Mouse (Mus musculus): ENCODE results near the gene Ankrd13a. TPM values are rescaled to one million over a fixed set of nuclear protein-coding genes. Genes with fewer than 3 reads are reported as not detected.
A peak's percentile ranks its signal among the peaks of the same experiment; 100 is the strongest.
"Not testable (repeated sequence)": the region's sequence is repeated elsewhere in the genome, so short reads cannot be mapped to it uniquely, and the experiment has no call there.

Gene Ankrd13a
- polyA plus RNA-seq, 1 experiment from 2014 or later: 28.5 TPM

DNA sequence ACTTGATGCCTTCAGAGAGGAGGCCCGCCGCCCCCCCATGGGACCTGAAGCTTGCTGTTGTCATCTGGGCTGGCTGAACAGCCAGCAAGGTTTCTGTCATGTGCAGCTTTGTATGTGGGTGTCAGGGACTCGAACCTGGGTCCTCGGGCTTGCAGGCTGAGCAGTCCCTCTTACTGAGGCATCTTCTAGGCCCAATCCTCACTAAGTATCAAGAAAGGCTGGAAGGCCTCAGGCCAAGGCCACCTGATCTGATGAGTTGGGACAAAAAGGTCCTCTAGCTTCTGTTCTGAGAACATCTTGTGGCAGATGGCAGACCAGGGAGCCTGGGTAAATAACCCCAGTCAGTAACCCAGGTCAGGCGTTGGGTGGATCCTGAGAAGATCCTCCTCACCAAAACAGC is 35.3 kb downstream of the Ankrd13a start:
- 82% methylated on average over 5 of the region's 5 CpGs for WGBS
- Histone ChIP-seq H3K4me1 (peaks cover 48% of the 10 kb centered on the region), H3K27me3 (replicated peaks) (no peaks in the 10 kb centered on the region), H3K27ac (replicated peaks) (no peak overlapping the region), H3K36me3 (peaks cover 35% of the 10 kb centered on the region), H3K9ac (no peak overlapping the region), H3K4me2 (no peak overlapping the region), H3K4me3 (no peak overlapping the region), H3K9me3 (no peaks in the 10 kb centered on the region)
- ATAC-seq (ENCODE audit: extremely low read depth, insufficient number of reproducible peaks, low FRiP score, low TSS enrichment): no peak

DNA sequence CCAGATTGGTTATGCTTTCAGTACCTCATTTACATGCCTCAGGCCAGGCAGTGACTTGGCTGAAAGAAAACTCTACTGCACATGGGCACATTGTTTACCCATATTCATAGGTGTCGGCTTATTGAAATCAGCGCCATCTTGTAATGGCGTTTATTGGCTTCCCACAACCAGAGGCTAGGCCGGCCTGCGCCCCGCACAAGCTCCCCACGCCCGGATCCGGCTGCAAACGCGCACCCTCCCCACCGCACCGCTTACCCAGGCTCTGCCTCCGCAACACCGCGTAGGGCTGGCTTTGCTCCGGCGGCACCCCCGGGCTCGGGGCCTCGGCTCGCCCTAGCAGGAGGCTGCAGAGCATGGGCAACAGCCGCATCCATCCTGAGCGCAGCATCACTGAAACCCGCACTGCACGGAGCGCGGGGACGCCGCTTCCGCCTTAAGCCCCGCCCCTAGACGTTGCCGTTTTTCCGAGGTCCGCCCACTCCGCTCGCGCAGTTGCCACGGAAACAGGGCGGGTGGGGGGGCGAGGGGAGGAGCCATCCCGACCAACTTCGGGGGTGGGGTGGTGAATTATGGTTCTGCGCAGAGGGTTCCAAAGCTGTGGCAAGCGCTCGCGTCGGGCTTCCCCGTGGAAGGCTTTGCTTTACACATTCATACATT is 39.2 kb downstream of the Ankrd13a start:
- no peaks in the 10 kb centered on the region for H3K27me3 ChIP-seq (replicated peaks)
- under 1% methylated on average over 49 of the region's 50 CpGs for WGBS
- peak overlapping the region; percentile 85 for H3K4me3 ChIP-seq
- ATAC-seq (ENCODE audit: extremely low read depth, insufficient number of reproducible peaks, low FRiP score, low TSS enrichment): peak; percentile 85
- H3K36me3 ChIP-seq: peaks cover 23% of the 10 kb centered on the region
- peaks cover 12% of the 10 kb centered on the region for H3K4me1 ChIP-seq
- peak overlapping the region; percentile 69 for H3K4me2 ChIP-seq
- H3K9me3 ChIP-seq: peaks cover 5% of the 10 kb centered on the region
- H3K9ac ChIP-seq: peak overlapping the region; percentile 88
- H3K27ac ChIP-seq (replicated peaks): peak overlapping the region; percentile 68

DNA sequence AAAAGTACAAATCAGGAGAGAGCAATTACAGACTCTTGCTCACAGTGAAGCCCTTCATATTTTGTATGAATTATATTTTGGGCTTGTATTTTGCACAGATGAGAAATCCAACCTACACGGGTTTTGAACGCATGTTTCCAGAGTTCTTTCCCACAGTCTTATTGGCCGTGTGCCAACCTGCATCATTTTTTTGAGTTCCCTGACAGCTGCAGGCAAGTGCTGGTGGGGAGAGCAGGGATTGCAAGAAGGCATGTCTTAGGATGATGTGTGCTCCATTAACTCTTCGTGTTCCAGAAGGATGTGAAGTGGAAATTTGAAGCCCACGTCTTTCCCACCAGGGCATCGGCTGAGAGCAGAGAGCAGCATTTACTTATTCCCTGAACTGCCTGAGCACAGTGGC is 42.1 kb downstream of the Ankrd13a start:
- Histone ChIP-seq H3K27ac (replicated peaks) (no peak overlapping the region), H3K36me3 (peaks cover 19% of the 10 kb centered on the region), H3K4me1 (peaks cover 7% of the 10 kb centered on the region), H3K4me3 (no peak overlapping the region), H3K9ac (no peak overlapping the region), H3K4me2 (no peak overlapping the region), H3K27me3 (replicated peaks) (no peaks in the 10 kb centered on the region), H3K9me3 (peaks cover 5% of the 10 kb centered on the region)
- no peak for ATAC-seq (ENCODE audit: extremely low read depth, insufficient number of reproducible peaks, low FRiP score, low TSS enrichment)
- WGBS: 72% methylated on average over 6 of the region's 6 CpGs

DNA sequence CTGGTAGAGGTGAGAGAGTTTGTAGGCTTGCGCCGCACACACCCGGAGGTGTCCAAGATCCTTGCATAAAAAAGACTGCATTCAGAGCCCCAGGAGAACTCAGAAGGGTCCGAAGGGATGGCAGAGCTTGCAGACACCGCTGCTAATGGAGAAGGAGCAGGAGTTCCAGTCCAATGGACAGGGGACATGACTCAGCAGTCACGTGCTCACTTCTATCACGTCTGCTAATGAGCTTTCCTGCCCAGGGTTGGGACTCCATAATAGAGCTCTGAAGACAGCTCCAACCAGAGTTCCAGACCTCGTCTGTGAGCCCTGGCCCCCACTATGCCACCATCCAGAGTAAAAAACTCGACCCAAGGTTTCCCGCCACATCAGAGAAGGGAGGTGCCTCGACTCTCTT is 43.6 kb downstream of the Ankrd13a start:
- no peak for ATAC-seq (ENCODE audit: extremely low read depth, insufficient number of reproducible peaks, low FRiP score, low TSS enrichment)
- Histone ChIP-seq H3K4me3 (no peak overlapping the region), H3K36me3 (peaks cover 24% of the 10 kb centered on the region), H3K27me3 (replicated peaks) (no peaks in the 10 kb centered on the region), H3K9ac (no peak overlapping the region), H3K27ac (replicated peaks) (no peak overlapping the region), H3K4me2 (no peak overlapping the region), H3K4me1 (peaks cover 3% of the 10 kb centered on the region; the same call in 1 of the 2 replicates), H3K9me3 (peaks cover 8% of the 10 kb centered on the region)
- 72% methylated on average over 11 of the region's 11 CpGs for WGBS

DNA sequence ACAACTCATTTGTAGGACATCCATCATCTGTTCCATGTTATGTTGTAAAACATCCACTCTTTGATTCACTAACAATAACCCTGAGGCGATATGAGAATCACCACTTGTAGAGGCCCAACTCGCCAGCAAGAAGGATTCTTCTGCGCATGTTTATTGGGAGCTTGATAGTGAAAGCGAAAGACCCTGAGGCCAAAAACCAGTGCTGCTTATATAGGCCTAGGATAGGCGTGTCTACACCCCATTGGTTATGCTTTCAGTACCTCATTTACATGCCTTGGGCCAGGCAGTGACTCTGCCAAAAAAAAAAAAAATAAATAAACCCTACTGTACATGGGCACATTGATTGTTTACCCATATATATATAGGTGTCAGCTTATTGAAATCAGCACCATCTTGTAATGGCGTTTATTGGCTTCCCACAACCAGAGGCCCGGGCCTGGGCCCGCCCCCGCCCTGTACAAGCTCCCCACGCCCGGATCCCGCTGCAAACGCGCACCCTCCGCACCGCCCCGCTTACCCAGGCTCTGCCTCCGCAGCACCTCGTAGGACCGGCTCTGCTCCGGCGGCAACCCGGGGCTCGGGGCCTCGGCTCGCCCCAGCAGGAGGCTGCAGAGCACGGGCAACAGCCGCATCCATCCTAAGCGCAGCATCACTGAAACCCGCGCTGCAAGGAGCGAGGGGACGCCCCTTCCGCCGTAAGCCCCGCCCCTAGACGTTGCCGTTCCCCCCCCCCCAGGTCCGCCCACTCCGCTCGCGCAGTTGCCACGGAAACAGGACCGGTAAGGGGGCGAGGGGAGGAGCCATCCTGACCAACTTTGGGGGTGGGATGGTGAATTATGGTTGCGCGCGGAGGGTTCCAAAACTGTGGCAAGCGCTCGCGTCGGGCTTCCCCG is 48.6 kb downstream of the Ankrd13a start, which contains the start of gene 1500011B03Rik:
Gene 1500011B03Rik (minus strand): TSS at position 673 of the 893 bp plus-strand sequence.
- Histone ChIP-seq H3K27ac (replicated peaks) (peak within 1 kb of the TSS; percentile 68), H3K9me3 (peaks cover 4% of the 10 kb centered on the region; the same call in 1 of the 2 replicates), H3K4me1 (peaks cover 11% of the 10 kb centered on the region), H3K4me2 (peak within 1 kb of the TSS; percentile 80), H3K4me3 (peak within 1 kb of the TSS; percentile 79), H3K36me3 (peaks cover 18% of the 10 kb centered on the region), H3K27me3 (replicated peaks) (no peaks in the 10 kb centered on the region), H3K9ac (peak within 1 kb of the TSS; percentile 88)
- 10% methylated on average over 47 of the region's 53 CpGs for WGBS
- peak; percentile 82 for ATAC-seq (ENCODE audit: extremely low read depth, insufficient number of reproducible peaks, low FRiP score, low TSS enrichment)

DNA sequence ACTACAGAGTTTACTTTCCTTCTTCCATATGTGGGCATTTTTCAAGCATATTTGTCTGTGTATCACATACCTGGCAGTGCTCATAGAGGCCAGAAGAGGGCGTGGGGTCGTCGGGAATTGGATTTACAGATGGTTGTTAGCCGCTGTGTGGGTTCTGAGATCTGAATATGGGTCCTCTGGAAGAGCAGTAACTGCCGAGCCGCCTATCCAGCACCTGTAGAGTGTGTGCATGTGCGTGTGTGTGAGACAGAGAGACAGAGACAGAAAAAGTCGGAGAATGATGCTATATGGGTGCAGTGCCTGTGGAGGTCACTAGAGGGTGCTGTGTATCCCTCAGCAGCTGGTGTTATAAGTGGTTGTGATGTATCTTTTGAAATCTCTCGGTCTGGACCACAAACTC is 49.7 kb downstream of the Ankrd13a start:
- H3K4me1 ChIP-seq: peaks cover 11% of the 10 kb centered on the region
- no peaks in the 10 kb centered on the region for H3K27me3 ChIP-seq (replicated peaks)
- H3K9ac ChIP-seq: no peak overlapping the region
- ATAC-seq (ENCODE audit: extremely low read depth, insufficient number of reproducible peaks, low FRiP score, low TSS enrichment): no peak
- WGBS: 15% methylated on average over 9 of the region's 9 CpGs
- peaks cover 18% of the 10 kb centered on the region for H3K36me3 ChIP-seq
- H3K9me3 ChIP-seq: peaks cover 4% of the 10 kb centered on the region
- H3K27ac ChIP-seq (replicated peaks): no peak overlapping the region
- peak overlapping the region; percentile 80 for H3K4me2 ChIP-seq
- peak overlapping the region; percentile 79; the same call in 1 of the 2 replicates for H3K4me3 ChIP-seq

DNA sequence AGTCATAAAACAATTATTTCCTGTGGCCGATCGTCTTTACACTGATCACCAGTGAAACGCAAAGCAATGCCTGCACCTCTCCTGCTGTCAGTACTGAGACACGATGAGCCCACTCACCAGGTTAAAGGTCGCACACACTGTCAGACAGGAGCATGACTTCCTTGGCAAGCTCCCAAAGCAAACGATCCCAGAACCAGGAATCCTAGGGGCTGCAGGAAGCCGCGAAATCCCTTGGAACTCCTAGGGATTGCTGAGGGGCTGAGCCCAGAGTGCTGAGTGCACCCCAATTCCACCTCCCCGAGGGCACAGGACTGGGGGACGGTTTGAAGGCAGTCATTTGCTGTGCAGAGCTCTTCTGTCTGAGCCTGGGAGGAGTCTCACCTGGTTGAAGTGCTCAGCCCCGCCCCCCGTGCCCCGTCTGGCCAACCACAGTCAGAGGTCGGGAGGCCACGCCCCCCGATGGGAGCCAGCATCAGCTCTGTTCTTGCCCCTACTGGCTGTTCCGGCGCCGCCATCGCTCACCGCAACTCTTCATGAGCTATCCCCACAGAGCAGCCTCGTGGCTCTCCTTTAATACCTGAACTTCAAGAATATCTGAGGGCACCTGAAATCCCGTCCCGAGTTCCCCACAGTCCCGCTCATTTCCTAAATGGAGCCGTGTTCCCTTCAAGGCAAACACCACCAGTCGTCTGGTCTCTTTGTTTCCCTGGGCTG is 51.7 kb downstream of the Ankrd13a start:
- H3K4me1 ChIP-seq: peaks cover 11% of the 10 kb centered on the region
- H3K27me3 ChIP-seq (replicated peaks): no peaks in the 10 kb centered on the region
- 8% methylated on average over 27 of the region's 27 CpGs for WGBS
- peaks cover 4% of the 10 kb centered on the region for H3K9me3 ChIP-seq
- ATAC-seq (ENCODE audit: extremely low read depth, insufficient number of reproducible peaks, low FRiP score, low TSS enrichment): peak; percentile 71; the same call in 1 of the 2 replicates
- H3K36me3 ChIP-seq: peaks cover 11% of the 10 kb centered on the region
- no peak overlapping the region for H3K27ac ChIP-seq (replicated peaks)
- peak overlapping the region; percentile 76 for H3K9ac ChIP-seq
- peak overlapping the region; percentile 53 for H3K4me3 ChIP-seq
- H3K4me2 ChIP-seq: peak overlapping the region; percentile 81

DNA sequence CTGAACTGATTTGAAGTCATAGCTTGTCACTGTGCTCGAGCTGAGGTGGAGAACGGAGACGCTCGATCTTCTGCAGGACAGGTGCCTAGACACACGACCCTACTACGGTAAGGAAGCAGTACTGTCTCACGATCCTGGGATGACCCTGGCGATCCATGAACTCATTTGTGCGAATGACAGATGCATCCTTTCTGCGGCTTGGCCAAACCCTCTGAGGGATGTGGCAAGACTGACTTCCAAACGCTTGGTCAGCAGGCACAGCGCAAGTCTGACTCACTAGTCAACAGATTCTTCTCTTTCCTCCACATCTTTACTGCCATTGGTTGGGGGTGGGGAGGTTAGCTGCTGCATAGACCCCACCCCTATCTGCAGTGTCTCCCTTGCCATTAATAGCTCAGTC is 53.0 kb downstream of the Ankrd13a start:
- Histone ChIP-seq H3K4me1 (peaks cover 11% of the 10 kb centered on the region), H3K4me2 (no peak overlapping the region), H3K9ac (no peak overlapping the region), H3K9me3 (no peaks in the 10 kb centered on the region; the same call in 1 of the 2 replicates), H3K27me3 (replicated peaks) (no peaks in the 10 kb centered on the region), H3K4me3 (no peak overlapping the region), H3K27ac (replicated peaks) (no peak overlapping the region), H3K36me3 (peaks cover under 1% of the 10 kb centered on the region)
- WGBS: 80% methylated on average over 12 of the region's 12 CpGs
- ATAC-seq (ENCODE audit: extremely low read depth, insufficient number of reproducible peaks, low FRiP score, low TSS enrichment): no peak

DNA sequence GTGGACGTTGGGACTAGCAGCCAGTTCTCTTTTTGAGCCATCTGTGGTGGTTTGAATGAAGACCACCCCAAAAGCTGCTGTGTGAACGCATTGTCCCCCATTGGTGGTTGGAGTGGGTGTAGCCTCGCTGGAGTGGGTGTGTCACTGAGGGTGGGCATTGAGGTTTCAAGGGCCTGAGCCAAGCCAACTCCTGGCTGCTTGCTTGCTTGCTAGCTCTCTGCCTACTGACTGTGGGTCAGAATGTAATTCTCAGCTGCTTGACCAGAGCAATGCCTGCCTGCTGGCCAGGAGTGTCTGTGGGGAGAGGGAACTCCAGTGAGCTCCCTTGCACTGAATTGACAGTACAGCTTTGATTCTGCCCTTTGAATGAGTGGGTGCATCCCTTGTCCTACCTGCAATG is 55.3 kb downstream of the Ankrd13a start:
- Histone ChIP-seq H3K9me3 (no peaks in the 10 kb centered on the region; the same call in 1 of the 2 replicates), H3K4me2 (no peak overlapping the region), H3K4me1 (peaks cover 8% of the 10 kb centered on the region), H3K4me3 (no peak overlapping the region), H3K36me3 (no peaks in the 10 kb centered on the region), H3K27me3 (replicated peaks) (no peaks in the 10 kb centered on the region), H3K9ac (no peak overlapping the region), H3K27ac (replicated peaks) (no peak overlapping the region)
- WGBS: 56% methylated on average over 3 of the region's 3 CpGs
- no peak for ATAC-seq (ENCODE audit: extremely low read depth, insufficient number of reproducible peaks, low FRiP score, low TSS enrichment)

DNA sequence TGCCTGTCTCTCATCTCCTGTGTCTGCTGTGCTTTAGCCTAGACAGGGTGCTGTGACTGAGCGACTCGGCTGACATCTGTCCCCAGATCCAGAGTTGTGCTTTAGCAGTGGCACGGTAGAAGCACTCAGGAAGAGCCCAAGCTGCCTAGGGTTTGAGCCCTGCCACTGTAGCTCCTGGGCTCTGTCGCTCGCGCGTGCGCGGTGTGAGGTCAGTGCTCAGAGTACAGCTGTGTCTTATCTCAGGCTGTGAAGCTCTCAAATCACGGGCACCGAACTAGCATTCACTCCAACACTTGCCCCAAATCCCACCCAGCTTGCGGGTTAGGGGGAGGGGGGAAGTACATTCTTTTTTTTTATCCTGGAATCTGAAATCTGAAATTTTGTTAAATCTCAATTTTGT is 62.4 kb downstream of the Ankrd13a start:
- no peaks in the 10 kb centered on the region for H3K36me3 ChIP-seq
- H3K27me3 ChIP-seq (replicated peaks): 0 out of 2 replicates have a peak, but pooled peaks cover 5% of the 10 kb centered on the region
- H3K27ac ChIP-seq (replicated peaks): no peak overlapping the region
- no peaks in the 10 kb centered on the region for H3K9me3 ChIP-seq
- 26% methylated on average over 12 of the region's 12 CpGs for WGBS
- no peak for ATAC-seq (ENCODE audit: extremely low read depth, insufficient number of reproducible peaks, low FRiP score, low TSS enrichment)
- H3K9ac ChIP-seq: no peak overlapping the region
- no peak overlapping the region for H3K4me2 ChIP-seq
- no peak overlapping the region for H3K4me3 ChIP-seq
- H3K4me1 ChIP-seq: peaks cover 4% of the 10 kb centered on the region; the same call in 1 of the 2 replicates

DNA sequence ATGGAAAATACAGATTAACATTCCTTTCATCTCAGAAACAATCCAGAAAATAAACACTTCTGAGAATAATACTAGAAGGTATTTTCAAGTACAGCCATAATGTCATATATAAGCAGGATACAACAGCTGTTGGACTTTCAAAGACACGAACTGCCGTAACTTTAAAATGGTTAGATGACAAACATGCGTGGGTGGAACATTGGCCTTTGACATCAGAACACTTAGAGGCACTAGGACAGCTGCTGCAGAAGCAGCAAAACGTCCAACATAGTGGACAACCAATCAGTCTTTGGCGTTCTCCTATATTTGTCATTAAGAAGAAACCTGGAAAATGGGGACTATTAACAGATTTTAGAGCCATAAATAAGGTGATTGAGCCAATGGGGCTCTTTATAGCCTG is 66.0 kb downstream of the Ankrd13a start:
- not testable (repeated sequence) for H3K4me1 ChIP-seq; H3K27me3 ChIP-seq (replicated peaks); H3K9me3 ChIP-seq; H3K9ac ChIP-seq; H3K27ac ChIP-seq (replicated peaks); H3K4me2 ChIP-seq; ATAC-seq (ENCODE audit: extremely low read depth, insufficient number of reproducible peaks, low FRiP score, low TSS enrichment); H3K36me3 ChIP-seq; H3K4me3 ChIP-seq
- 70% methylated on average over 5 of the region's 5 CpGs for WGBS
